22 mouse cellular contexts compared by ENCODE assay signal in genomic region chr4:47845239-47845638, GRCm38 (mm10).
DNase-seq lines count a peak whose midpoint lies in the region; ATAC-seq lines count a peak whose summit lies in the region.
"Had no signal": no experiment of that assay in that cellular context is flagged by ENCODE, and none has a peak within 500 bp of the region (broad histone marks: within the 10 kb centered on the region; RNA-seq: fewer than 3 reads in every experiment).

No protein-coding gene starts in this region.

- H3K4me3 ChIP-seq in kidney, embryonic 14.5 days (ENCODE audit: low read length): no peak overlapping the region
- H3K4me3 ChIP-seq in embryonic facial prominence, embryonic 11.5 days (ENCODE audit: low read depth, low read length): no peak overlapping the region
- H3K4me3 ChIP-seq: hindbrain, embryonic 12.5 days; liver, embryonic 13.5 days; megakaryocyte, embryonic 14.5 days; midbrain, embryonic 15.5 days; neural tube, embryonic 13.5 days had no signal

- no peaks in the 10 kb centered on the region for H3K27me3 ChIP-seq in kidney, embryonic 14.5 days (ENCODE audit: control insufficient read depth, insufficient read depth, low read length)
- no peaks in the 10 kb centered on the region for H3K27me3 ChIP-seq in embryonic facial prominence, embryonic 11.5 days (ENCODE audit: control insufficient read depth, insufficient read depth, low read length)
- H3K27me3 ChIP-seq: hindbrain, embryonic 12.5 days; liver, embryonic 13.5 days; megakaryocyte, embryonic 14.5 days; midbrain, embryonic 15.5 days; neural tube, embryonic 13.5 days had no signal

- H3K4me2 ChIP-seq in kidney, embryonic 14.5 days (replicated peaks; ENCODE audit: low read depth, low read length): no peak overlapping the region
- H3K4me2 ChIP-seq in embryonic facial prominence, embryonic 11.5 days (ENCODE audit: low read depth, low read length): no peak overlapping the region
- H3K4me2 ChIP-seq: heart, embryonic 11.5 days; hindbrain, embryonic 12.5 days; liver, embryonic 13.5 days; lung, embryonic 14.5 days; midbrain, embryonic 15.5 days; neural tube, embryonic 13.5 days had no signal

- 53% methylated on average over 4 of the region's 4 CpGs for WGBS in kidney, embryonic 14.5 days
- 40% methylated on average over 4 of the region's 4 CpGs for WGBS in embryonic facial prominence, embryonic 11.5 days

- H3K9ac ChIP-seq in kidney, embryonic 14.5 days (ENCODE audit: low read depth, low read length): no peak overlapping the region
- H3K9ac ChIP-seq in embryonic facial prominence, embryonic 11.5 days (replicated peaks; ENCODE audit: low read length): no peak overlapping the region
- H3K9ac ChIP-seq: hindbrain, embryonic 12.5 days; liver, embryonic 13.5 days; lung, embryonic 14.5 days; midbrain, embryonic 15.5 days; neural tube, embryonic 13.5 days had no signal

- no peak for DNase-seq in kidney, adult 9 months
- DNase-seq in NIH3T3 (ENCODE audit: low read depth): peak; percentile 2
- DNase-seq in embryo, embryonic 10 days (ENCODE audit: low spot score): peak; percentile 58
- DNase-seq in embryonic facial prominence, embryonic 11.5 days (ENCODE audit: low spot score): peak; percentile 70
- DNase-seq in layer of hippocampus, adult 9-11 months: no peak
- DNase-seq in gastrocnemius, adult 8-10 months (ENCODE audit: low spot score in 2 of 2): no peak
- no peak for DNase-seq in testis, postnatal 10 days (ENCODE audit: low spot score)
- DNase-seq: adrenal gland, adult 8-10 months; cerebellum, adult 11-12 months; cerebellum, postnatal 10 days; kidney, postnatal 25 days; liver, embryonic 13.5 days; thymus, adult 2 months had no signal

- ATAC-seq in kidney, embryonic 14.5 days (ENCODE audit: low FRiP score, low TSS enrichment): peak; percentile 51; the same call in 1 of the 2 replicates
- no peak for ATAC-seq in embryonic facial prominence, embryonic 11.5 days (replicated peaks; ENCODE audit: insufficient number of reproducible peaks, low FRiP score, low TSS enrichment, low read depth)
- ATAC-seq: activated CD4-positive, CD25-positive, alpha-beta regulatory T cell, adult 4 months; intestine, embryonic 16.5 days; midbrain, embryonic 15.5 days had no signal

- H3K36me3 ChIP-seq in kidney, embryonic 14.5 days (ENCODE audit: control insufficient read depth, insufficient read depth, low read length): no peaks in the 10 kb centered on the region
- no peaks in the 10 kb centered on the region for H3K36me3 ChIP-seq in embryonic facial prominence, embryonic 11.5 days (replicated peaks; ENCODE audit: control insufficient read depth, insufficient read depth, low read depth, low read length)
- H3K36me3 ChIP-seq: hindbrain, embryonic 12.5 days; liver, embryonic 13.5 days; midbrain, embryonic 15.5 days; neural tube, embryonic 13.5 days had no signal

- H3K27ac ChIP-seq in kidney, embryonic 14.5 days (ENCODE audit: low read depth, low read length): no peak overlapping the region
- H3K27ac ChIP-seq in embryonic facial prominence, embryonic 11.5 days (replicated peaks; ENCODE audit: low read depth, low read length): no peak overlapping the region
- H3K27ac ChIP-seq: hindbrain, embryonic 12.5 days; liver, embryonic 13.5 days; midbrain, embryonic 15.5 days; neural tube, embryonic 13.5 days had no signal

- H3K9me3 ChIP-seq in kidney, embryonic 14.5 days (ENCODE audit: control insufficient read depth, low read length): no peaks in the 10 kb centered on the region
- no peaks in the 10 kb centered on the region for H3K9me3 ChIP-seq in embryonic facial prominence, embryonic 11.5 days (replicated peaks; ENCODE audit: control insufficient read depth, low read length)
- H3K9me3 ChIP-seq: hindbrain, embryonic 12.5 days; liver, embryonic 13.5 days; midbrain, embryonic 15.5 days; neural tube, embryonic 13.5 days had no signal

- no peaks in the 10 kb centered on the region for H3K4me1 ChIP-seq in kidney, embryonic 14.5 days (ENCODE audit: control insufficient read depth, insufficient read depth, low read length)
- H3K4me1 ChIP-seq in embryonic facial prominence, embryonic 11.5 days (ENCODE audit: control insufficient read depth, insufficient read depth, low read length): no peaks in the 10 kb centered on the region
- H3K4me1 ChIP-seq: liver, embryonic 13.5 days; megakaryocyte, embryonic 14.5 days; midbrain, embryonic 15.5 days had no signal

Comparison
In these comparisons a context has a peak if more than half of its experiments do, and no peak if none do; other contexts are left out.
1. DNase-seq: peak in NIH3T3 (single experiment), embryo, embryonic 10 days (single experiment) and embryonic facial prominence, embryonic 11.5 days (single experiment); none in kidney, adult 9 months (single experiment), layer of hippocampus, adult 9-11 months (single experiment), gastrocnemius, adult 8-10 months (0 of 2) and testis, postnatal 10 days (single experiment).